Mouse (Mus musculus) forebrain, postnatal 0 days (tissue): ENCODE measurements at regions not wholly inside any gene's neighbourhood (a gene's known extent, or its start where the extent isn't known, plus 50 kb on each side); places are given as distances from the start of the nearest gene placed in this dataset.

Experiments
- ATAC-seq: fragments of 200-750 bp; cut with Nextera tagmentation; 2 replicates; pipeline ENCODE4 v1.8.0; 2017; ENCODE audit warnings: mild to moderate bottlenecking, moderate library complexity
- DNase-seq: peaks from one replicate; pipeline ENCODE4 v3.0.0-alpha.2; 2015
- H3K27ac ChIP-seq: fragments of 300-500 bp; sonication (generic); 2 replicates; pipeline ENCODE4 v1.5.1; 2014; ENCODE audit warnings: low read depth, mild to moderate bottlenecking, antibody characterized with exemption, low read length, moderate library complexity, mixed read lengths
- H3K27me3 ChIP-seq: fragments of 300-500 bp; sonication (generic); 2 replicates; pipeline ENCODE4 v1.6.1; 2014; ENCODE audit warnings: mild to moderate bottlenecking, low read length, mixed read lengths; ENCODE audit not compliant: insufficient read depth
- H3K36me3 ChIP-seq: fragments of 300-500 bp; sonication (generic); 2 replicates; pipeline ENCODE4 v1.6.1; 2014; ENCODE audit warnings: mild to moderate bottlenecking, moderate library complexity; ENCODE audit not compliant: insufficient read depth
- H3K4me1 ChIP-seq: fragments of 300-500 bp; sonication (generic); 2 replicates; pipeline ENCODE4 v1.6.1; 2014; ENCODE audit warnings: antibody characterized with exemption; ENCODE audit not compliant: insufficient read depth
- H3K4me2 ChIP-seq: fragments of 300-500 bp; sonication (generic); 2 replicates; pipeline ENCODE4 v1.6.1; 2014; ENCODE audit warnings: low read depth, mild to moderate bottlenecking, moderate library complexity
- H3K4me3 ChIP-seq: fragments of 300-500 bp; sonication (generic); 2 replicates; pipeline ENCODE4 v1.5.1; 2014; ENCODE audit warnings: low read depth, low read length, mixed read lengths
- H3K9ac ChIP-seq: fragments of 300-500 bp; sonication (generic); 2 replicates; pipeline ENCODE4 v1.6.1; 2014; ENCODE audit warnings: mild to moderate bottlenecking
- H3K9me3 ChIP-seq: fragments of 300-500 bp; sonication (generic); 2 replicates; pipeline ENCODE4 v1.6.1; 2016; ENCODE audit warnings: low read length
- CTCF ChIP-seq: sonication (generic); IDR thresholded peaks from 2 replicates; pipeline ENCODE4 v1.5.1; 2016; ENCODE audit warnings: antibody characterized with exemption, control low read depth, low read depth
- WGBS: fragments of 180-500 bp; shearing (Covaris S2); extraction: QIAGEN DNeasy Blood & Tissue Kit; methylation state at CpG from one replicate; pipeline ENCODE4 v1.1.7; 2014; 5-methylcytosine and 5-hydroxymethylcytosine counted together

DNA sequence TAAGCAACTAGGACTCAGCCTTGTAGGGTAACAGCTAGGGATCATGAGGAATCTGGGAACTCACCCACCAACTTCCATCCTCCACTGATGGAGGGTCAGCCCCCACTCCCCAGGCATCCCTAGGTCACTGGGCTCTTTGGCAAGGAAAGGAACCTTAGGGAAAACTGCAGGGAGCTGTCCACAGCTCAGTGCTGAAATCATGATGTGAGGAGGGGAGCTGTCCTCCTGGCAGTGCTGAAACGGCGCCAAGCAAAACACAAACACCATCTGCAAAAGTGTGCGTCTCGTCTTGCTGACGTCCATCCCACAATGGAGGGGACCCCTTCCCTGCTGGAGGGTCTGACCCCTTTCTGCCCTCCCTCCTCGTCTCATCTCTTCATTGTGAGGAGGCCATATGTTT, 68.6 kb upstream of the Rph3a start:
- WGBS, result 14% methylated on average over 6 of the region's 6 CpGs
- ATAC-seq (no peak), DNase-seq (no peak)
- no peak for TF ChIP-seq CTCF
- Histone ChIP-seq H3K27ac (no peak overlapping the region), H3K9me3 (no peaks in the 10 kb centered on the region), H3K4me2 (no peak overlapping the region), H3K9ac (no peak overlapping the region), H3K4me1 (no peaks in the 10 kb centered on the region), H3K27me3 (no peaks in the 10 kb centered on the region), H3K4me3 (no peak overlapping the region), H3K36me3 (no peaks in the 10 kb centered on the region)

DNA sequence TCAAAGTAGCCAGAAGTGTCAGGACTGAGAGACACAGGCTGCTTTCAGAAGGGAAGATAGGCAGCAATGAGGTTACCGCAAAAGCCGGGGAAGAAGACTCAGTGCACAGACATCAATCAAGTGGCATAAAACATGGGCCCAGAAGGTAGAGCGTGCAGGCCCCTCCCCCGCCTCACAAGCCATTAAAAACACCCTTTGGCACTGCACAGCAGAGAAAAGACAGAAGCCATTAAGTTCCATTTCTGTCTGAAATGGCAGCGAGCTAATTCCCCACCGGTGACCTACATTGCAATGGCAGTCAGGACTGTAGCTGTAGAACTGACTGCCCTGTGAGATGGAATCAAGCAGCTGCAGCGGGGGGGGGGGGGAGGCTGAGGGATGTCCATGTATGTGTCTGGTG, 66.8 kb upstream of the Rph3a start:
- no peaks in the 10 kb centered on the region for H3K9me3 ChIP-seq
- no peak for ATAC-seq
- WGBS, result 63% methylated on average over 7 of the region's 7 CpGs
- H3K4me3 ChIP-seq, result no peak overlapping the region
- no peak overlapping the region for H3K9ac ChIP-seq
- no peaks in the 10 kb centered on the region for H3K36me3 ChIP-seq
- H3K27ac ChIP-seq, result no peak overlapping the region
- no peaks in the 10 kb centered on the region for H3K4me1 ChIP-seq
- no peak for TF ChIP-seq CTCF
- DNase-seq, result no peak
- no peaks in the 10 kb centered on the region for H3K27me3 ChIP-seq
- no peak overlapping the region for H3K4me2 ChIP-seq

DNA sequence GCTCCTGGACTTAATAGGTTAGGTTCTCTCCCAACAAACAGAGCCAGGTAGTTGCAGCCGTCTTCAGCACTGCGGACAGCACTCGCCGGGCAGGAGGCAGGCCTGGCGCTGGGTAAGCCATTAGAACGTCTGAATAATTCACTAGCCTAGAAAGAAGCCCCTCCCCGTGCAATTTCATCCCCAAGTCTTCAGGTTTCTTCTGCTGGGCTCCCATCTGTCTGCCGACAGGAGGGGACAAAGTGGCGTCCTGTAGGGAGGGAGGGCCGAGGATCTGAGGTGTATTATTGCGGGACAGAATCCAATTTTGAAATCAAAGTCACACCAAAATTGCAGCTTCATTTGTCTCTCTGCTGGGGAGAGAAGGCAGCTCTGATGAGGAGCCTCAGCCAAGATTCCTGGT, 58.9 kb upstream of the Rph3a start:
- no peak overlapping the region for H3K4me3 ChIP-seq
- no peak for DNase-seq
- peak; percentile 29; the same call in 1 of the 2 replicates for ATAC-seq
- no peaks in the 10 kb centered on the region for H3K36me3 ChIP-seq
- no peak for TF ChIP-seq CTCF
- 0 out of 2 replicates have a peak overlapping the region, but pooled peaks have one; percentile 15 for H3K27ac ChIP-seq
- no peak overlapping the region for H3K9ac ChIP-seq
- H3K27me3 ChIP-seq, result no peaks in the 10 kb centered on the region
- H3K4me1 ChIP-seq, result no peaks in the 10 kb centered on the region
- H3K9me3 ChIP-seq, result no peaks in the 10 kb centered on the region
- 5% methylated on average over 11 of the region's 11 CpGs for WGBS
- H3K4me2 ChIP-seq, result no peak overlapping the region

DNA sequence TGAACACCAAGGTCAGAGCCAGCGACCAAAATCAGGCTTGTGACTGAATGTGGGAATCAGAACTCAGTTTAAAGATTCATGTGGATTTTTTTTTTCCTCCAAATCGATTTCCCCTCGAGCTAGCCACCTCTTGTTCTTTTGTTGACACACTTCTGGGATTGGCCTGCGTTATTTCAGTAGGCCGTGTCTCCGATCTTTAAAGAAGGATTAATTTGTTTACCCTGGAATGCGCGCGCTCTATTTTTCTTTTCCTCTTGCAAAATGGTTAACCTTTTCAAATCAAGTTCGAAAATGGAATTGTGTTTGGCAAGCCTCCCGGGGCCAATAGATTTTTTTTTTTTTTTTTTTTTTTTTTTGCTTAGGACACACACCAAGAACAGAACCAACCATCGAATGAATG, 54.8 kb upstream of the Rph3a start:
- H3K9ac ChIP-seq, result no peak overlapping the region
- TF ChIP-seq CTCF, result no peak
- H3K4me3 ChIP-seq, result no peak overlapping the region
- H3K4me2 ChIP-seq, result no peak overlapping the region
- H3K36me3 ChIP-seq, result no peaks in the 10 kb centered on the region
- no peaks in the 10 kb centered on the region for H3K9me3 ChIP-seq
- 50% methylated on average over 12 of the region's 12 CpGs for WGBS
- DNase-seq (no peak), ATAC-seq (no peak)
- no peaks in the 10 kb centered on the region for H3K27me3 ChIP-seq
- no peaks in the 10 kb centered on the region for H3K4me1 ChIP-seq
- 0 out of 2 replicates have a peak overlapping the region, but pooled peaks have one; percentile 9 for H3K27ac ChIP-seq

DNA sequence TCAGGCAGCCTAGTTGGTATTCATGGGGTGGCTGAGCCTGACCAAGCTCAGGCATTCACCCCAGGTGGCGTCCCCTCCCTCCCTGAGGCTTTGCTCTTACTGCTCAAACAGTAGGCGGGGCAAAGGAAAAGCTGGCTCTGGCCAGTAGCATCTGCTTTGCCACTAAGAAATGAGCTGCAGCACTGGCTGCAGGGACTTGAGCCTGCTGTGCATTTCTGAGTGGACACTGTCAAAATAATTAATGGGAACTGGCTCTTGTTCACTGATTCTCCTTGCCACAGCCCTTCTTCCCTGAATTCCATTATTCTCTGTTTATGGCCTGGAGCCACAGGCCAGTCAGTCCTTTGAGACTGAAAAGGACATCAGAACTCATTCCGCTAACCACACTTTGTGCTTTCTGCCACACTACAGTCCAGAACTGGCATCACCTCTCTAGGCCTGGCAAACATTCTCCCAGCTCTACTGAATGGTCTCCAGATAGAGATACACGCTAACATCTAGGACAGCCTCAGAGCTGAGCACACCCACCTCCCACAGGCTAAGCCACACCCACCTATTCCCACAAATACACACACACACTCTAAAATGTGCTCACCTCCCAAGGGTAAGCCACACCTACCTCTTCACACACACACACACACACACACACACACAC, 53.2 kb upstream of the Rph3a start:
- 29% methylated on average over 4 of the region's 4 CpGs for WGBS
- Histone ChIP-seq H3K9ac (no peak overlapping the region), H3K27me3 (no peaks in the 10 kb centered on the region), H3K4me2 (no peak overlapping the region), H3K9me3 (no peaks in the 10 kb centered on the region), H3K36me3 (no peaks in the 10 kb centered on the region), H3K4me1 (no peaks in the 10 kb centered on the region), H3K27ac (0 out of 2 replicates have a peak overlapping the region, but pooled peaks have one; percentile 4), H3K4me3 (no peak overlapping the region)
- no peak for ATAC-seq
- no peak for DNase-seq
- TF ChIP-seq CTCF, result no peak

DNA sequence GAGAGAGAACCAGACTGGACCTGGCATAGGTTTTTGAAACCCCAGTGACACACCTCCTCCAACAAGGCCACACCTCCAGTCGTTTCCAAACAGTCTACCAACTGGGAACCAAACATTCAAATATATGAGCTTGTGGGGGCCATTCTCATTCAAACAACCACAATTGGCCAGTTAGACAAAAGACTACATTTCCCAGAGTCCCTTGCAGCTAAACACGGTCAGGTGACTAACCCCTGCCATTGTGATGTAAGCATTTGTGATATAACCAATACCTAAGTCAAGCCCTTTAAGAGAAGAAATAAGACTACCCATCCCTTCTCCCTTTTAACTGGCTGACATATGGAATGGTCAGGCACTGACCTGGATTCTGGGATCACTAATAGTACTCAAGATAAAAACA, 51.8 kb upstream of the Rph3a start:
- no peak for DNase-seq
- no peak overlapping the region for H3K4me2 ChIP-seq
- 82% methylated on average over 2 of the region's 2 CpGs for WGBS

More for the DNA sequence above, 51.8 kb upstream of the Rph3a start:
- Histone ChIP-seq H3K9me3 (no peaks in the 10 kb centered on the region), H3K9ac (no peak overlapping the region), H3K36me3 (no peaks in the 10 kb centered on the region), H3K27ac (no peak overlapping the region), H3K4me3 (no peak overlapping the region), H3K27me3 (no peaks in the 10 kb centered on the region), H3K4me1 (no peaks in the 10 kb centered on the region)
- TF ChIP-seq CTCF, result no peak
- ATAC-seq, result no peak
